ENCODE assay signal across 11 mouse cellular contexts in the genomic region with DNA sequence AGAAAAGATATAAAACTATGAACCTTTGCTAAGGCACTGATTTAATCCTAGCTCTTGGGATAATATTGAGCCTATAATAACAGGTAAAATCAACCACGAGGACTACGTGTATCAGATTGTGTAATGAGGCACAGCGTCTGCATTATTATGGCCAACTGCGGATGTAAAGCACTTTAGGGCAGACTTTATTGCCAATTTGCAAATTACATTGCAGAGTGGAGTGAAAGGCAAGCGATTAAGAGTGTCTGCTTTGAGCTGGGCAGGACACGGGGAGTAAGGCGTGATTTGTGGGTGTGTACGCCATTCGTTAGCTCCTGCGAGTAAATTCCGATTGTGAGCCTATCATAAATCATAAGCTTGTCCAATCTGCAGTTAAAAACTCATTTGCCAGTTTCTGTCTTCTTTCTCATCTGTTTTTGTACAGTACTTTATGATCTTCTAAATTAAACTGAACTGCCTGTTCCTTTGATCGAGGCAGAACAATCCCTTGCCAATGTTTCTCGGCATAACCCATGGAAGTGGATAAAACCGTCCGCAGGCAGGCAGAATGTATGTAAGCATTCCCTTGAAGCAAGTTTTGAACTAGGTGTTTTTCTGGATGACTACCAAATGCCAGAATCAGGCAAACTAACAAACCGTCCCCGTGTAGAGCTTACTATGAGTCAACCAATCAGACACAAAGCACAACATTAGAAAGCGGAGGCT.
DNase-seq lines count a peak whose midpoint lies in the region; ATAC-seq and TF ChIP-seq lines count a peak whose summit lies in the region.
"Had no signal": no experiment of that assay in that cellular context is flagged by ENCODE, and none has a peak within 500 bp of the region (broad histone marks: within the 10 kb centered on the region; RNA-seq: fewer than 3 reads in every experiment).

No protein-coding gene starts in this region.

- WGBS in hindbrain, embryonic 14.5 days = 69% methylated on average over 18 of the region's 18 CpGs
- 93% methylated on average over 18 of the region's 18 CpGs for WGBS in hindbrain, embryonic 10.5 days
- 76% methylated on average over 18 of the region's 18 CpGs for WGBS in hindbrain, postnatal 0 days
- WGBS in limb, embryonic 15.5 days = 26% methylated on average over 18 of the region's 18 CpGs

- H3K4me2 ChIP-seq in hindbrain, embryonic 14.5 days (replicated peaks) = 0 out of 2 replicates have a peak overlapping the region, but pooled peaks have one; percentile 9
- no peak overlapping the region for H3K4me2 ChIP-seq in hindbrain, postnatal 0 days (ENCODE audit: low read depth, low read length)
- H3K4me2 ChIP-seq in limb, embryonic 15.5 days = peak overlapping the region; percentile 34
- H3K4me2 ChIP-seq: heart, embryonic 15.5 days had no signal

- no peak overlapping the region for H3K9ac ChIP-seq in hindbrain, embryonic 14.5 days
- H3K9ac ChIP-seq in hindbrain, postnatal 0 days (replicated peaks; ENCODE audit: low read length) = no peak overlapping the region
- no peak overlapping the region for H3K9ac ChIP-seq in limb, embryonic 15.5 days
- H3K9ac ChIP-seq: heart, embryonic 15.5 days; liver, postnatal 0 days had no signal

- no peaks in the 10 kb centered on the region for H3K27me3 ChIP-seq in hindbrain, embryonic 14.5 days (ENCODE audit: control insufficient read depth, insufficient read depth, low read length)
- H3K27me3 ChIP-seq in hindbrain, embryonic 10.5 days (ENCODE audit: insufficient read depth, poor library complexity, severe bottlenecking) = no peaks in the 10 kb centered on the region
- H3K27me3 ChIP-seq in hindbrain, postnatal 0 days (ENCODE audit: insufficient read depth, low read length) = no peaks in the 10 kb centered on the region
- H3K27me3 ChIP-seq in limb, embryonic 15.5 days = no peaks in the 10 kb centered on the region
- H3K27me3 ChIP-seq: heart, embryonic 15.5 days had no signal

- no peak for TF ChIP-seq CTCF in hindbrain, postnatal 0 days (IDR thresholded peaks at IDR 0.05; ENCODE audit: low read depth)

- H3K4me1 ChIP-seq in hindbrain, embryonic 14.5 days (replicated peaks; ENCODE audit: control insufficient read depth, insufficient read depth, low read length) = peaks cover 5% of the 10 kb centered on the region; the same call in 1 of the 2 replicates
- no peaks in the 10 kb centered on the region for H3K4me1 ChIP-seq in hindbrain, embryonic 10.5 days (replicated peaks)
- H3K4me1 ChIP-seq in hindbrain, postnatal 0 days (ENCODE audit: insufficient read depth, low read length) = no peaks in the 10 kb centered on the region
- no peaks in the 10 kb centered on the region for H3K4me1 ChIP-seq in limb, embryonic 15.5 days
- H3K4me1 ChIP-seq: heart, embryonic 15.5 days had no signal

- intact Hi-C loops in left cerebral cortex, postnatal 36 days (cut with DNase I) = no loop called here
- intact Hi-C loops in left cerebral cortex, postnatal 4 days (cut with DNase I) = no loop called here

- no peak for DNase-seq in hindbrain, embryonic 14.5 days (ENCODE audit: low spot score)
- no peak for DNase-seq in hindbrain, embryonic 10.5 days (ENCODE audit: low spot score)
- peak; percentile 3 to 10 for DNase-seq in left cerebral cortex, postnatal 36 days (ENCODE audit: low spot score in 2 of 2)
- no peak for DNase-seq in left cerebral cortex, postnatal 4 days
- DNase-seq in hindbrain, postnatal 0 days (ENCODE audit: low spot score) = peak; percentile 5
- DNase-seq in thymus, postnatal 25 days = no peak
- no peak for DNase-seq in kidney, postnatal 10 days
- DNase-seq: cerebellum, adult 8-10 months; liver, postnatal 0 days had no signal

- no peak overlapping the region for H3K4me3 ChIP-seq in hindbrain, embryonic 14.5 days (replicated peaks; ENCODE audit: low read length)
- H3K4me3 ChIP-seq in hindbrain, embryonic 10.5 days = no peak overlapping the region
- no peak overlapping the region for H3K4me3 ChIP-seq in hindbrain, postnatal 0 days (ENCODE audit: low read length)
- H3K4me3 ChIP-seq in limb, embryonic 15.5 days = peak overlapping the region; percentile 12; the same call in 1 of the 2 replicates
- H3K4me3 ChIP-seq: heart, embryonic 15.5 days had no signal

- no peak overlapping the region for H3K27ac ChIP-seq in hindbrain, embryonic 14.5 days
- H3K27ac ChIP-seq in hindbrain, embryonic 10.5 days = no peak overlapping the region
- H3K27ac ChIP-seq in hindbrain, postnatal 0 days = no peak overlapping the region
- H3K27ac ChIP-seq in limb, embryonic 15.5 days = no peak overlapping the region
- H3K27ac ChIP-seq: heart, embryonic 15.5 days had no signal

- no peak for ATAC-seq in hindbrain, embryonic 14.5 days (ENCODE audit: low FRiP score)
- no peak for ATAC-seq in hindbrain, postnatal 0 days
- no peak for ATAC-seq in limb, embryonic 15.5 days (ENCODE audit: insufficient number of reproducible peaks, low FRiP score, low TSS enrichment, low read depth)
- ATAC-seq: liver, postnatal 0 days had no signal

- H3K9me3 ChIP-seq in hindbrain, embryonic 14.5 days (ENCODE audit: control insufficient read depth, low read length) = no peaks in the 10 kb centered on the region
- H3K9me3 ChIP-seq in hindbrain, embryonic 10.5 days = no peaks in the 10 kb centered on the region
- no peaks in the 10 kb centered on the region for H3K9me3 ChIP-seq in hindbrain, postnatal 0 days (ENCODE audit: low read length)
- no peaks in the 10 kb centered on the region for H3K9me3 ChIP-seq in limb, embryonic 15.5 days
- H3K9me3 ChIP-seq: heart, embryonic 15.5 days had no signal

- H3K36me3 ChIP-seq in hindbrain, embryonic 14.5 days (replicated peaks; ENCODE audit: control insufficient read depth, insufficient read depth) = no peaks in the 10 kb centered on the region
- no peaks in the 10 kb centered on the region for H3K36me3 ChIP-seq in hindbrain, embryonic 10.5 days
- no peaks in the 10 kb centered on the region for H3K36me3 ChIP-seq in hindbrain, postnatal 0 days (ENCODE audit: insufficient read depth, low read length)
- no peaks in the 10 kb centered on the region for H3K36me3 ChIP-seq in limb, embryonic 15.5 days
- H3K36me3 ChIP-seq: heart, embryonic 15.5 days had no signal

Comparison
In these comparisons a context has a peak if more than half of its experiments do, and no peak if none do; other contexts are left out.
1. DNase-seq: peak in left cerebral cortex, postnatal 36 days (2 of 2) and hindbrain, postnatal 0 days (single experiment); none in hindbrain, embryonic 14.5 days (single experiment), hindbrain, embryonic 10.5 days (single experiment), left cerebral cortex, postnatal 4 days (single experiment), thymus, postnatal 25 days (single experiment) and kidney, postnatal 10 days (single experiment).